Mouse (Mus musculus) hindbrain, embryonic 10.5 days (tissue): ENCODE measurements around the gene Smco2. TPM values are rescaled to one million over a fixed set of nuclear protein-coding genes. Genes with fewer than 3 reads are reported as not detected.
A peak's percentile ranks its signal among the peaks of the same experiment; 100 is the strongest.

Experiments
- DNase-seq: peaks from one replicate; pipeline ENCODE4 v3.0.0-alpha.2; 2017; ENCODE audit warnings: low spot score
- H3K27ac ChIP-seq: fragments of 300-500 bp; sonication (generic); 2 replicates; pipeline ENCODE4 v1.5.1; 2016; ENCODE audit warnings: mild to moderate bottlenecking, moderate library complexity
- H3K27me3 ChIP-seq: fragments of 300-500 bp; sonication (generic); 2 replicates; pipeline ENCODE4 v1.6.1; 2016; ENCODE audit warnings: mild to moderate bottlenecking; ENCODE audit not compliant: poor library complexity, insufficient read depth, severe bottlenecking
- H3K36me3 ChIP-seq: fragments of 300-500 bp; sonication (generic); 2 replicates; pipeline ENCODE4 v1.6.1; 2016; ENCODE audit warnings: mild to moderate bottlenecking, moderate library complexity
- H3K4me1 ChIP-seq: fragments of 300-500 bp; sonication (generic); replicated peaks from 2 replicates; pipeline ENCODE4 v1.6.1; 2016; ENCODE audit warnings: mild to moderate bottlenecking
- H3K4me3 ChIP-seq: fragments of 300-500 bp; sonication (generic); 2 replicates; pipeline ENCODE4 v1.5.1; 2016; ENCODE audit warnings: mild to moderate bottlenecking, moderate library complexity
- H3K9me3 ChIP-seq: fragments of 300-500 bp; sonication (generic); 2 replicates; pipeline ENCODE4 v1.6.1; 2016; ENCODE audit warnings: mild to moderate bottlenecking, moderate library complexity
- WGBS: fragments of 180-500 bp; shearing (Covaris S2); methylation state at CpG from one replicate; pipeline ENCODE4 v1.1.7; 2016; 5-methylcytosine and 5-hydroxymethylcytosine counted together
- polyA plus RNA-seq: library from polyadenylated mRNA; unstranded; fragments of >200 nt; fragmentation: Nextera tagmentation; extraction: Ambion mirVana; gene quantifications from 2 replicates; pipeline ENCODE4 v1.2.1, GENCODE M21; 2016

Smco2 gene
- polyA plus RNA-seq, 1 experiment from 2014 or later, result not detected

GRCm38 (mm10) chr6:146888660-146889490 is 39.0 kb downstream of the Smco2 start:
- H3K4me1 ChIP-seq, result peaks cover 70% of the 10 kb centered on the region
- no peak for DNase-seq

GRCm38 (mm10) chr6:146890215-146890614 is 40.3 kb downstream of the Smco2 start:
- peaks cover 5% of the 10 kb centered on the region; the same call in 1 of the 2 replicates for H3K27me3 ChIP-seq
- no peaks in the 10 kb centered on the region for H3K9me3 ChIP-seq
- no peak for DNase-seq
- H3K36me3 ChIP-seq, result no peaks in the 10 kb centered on the region
- WGBS, result 58% methylated on average over 2 of the region's 2 CpGs
- H3K27ac ChIP-seq, result no peak overlapping the region
- peaks cover 60% of the 10 kb centered on the region for H3K4me1 ChIP-seq
- H3K4me3 ChIP-seq, result peak overlapping the region; percentile 20; the same call in 1 of the 2 replicates

More at GRCm38 (mm10) chr6:146888660-146889490, 39.0 kb downstream of the Smco2 start:
- Histone ChIP-seq H3K4me3 (peak overlapping the region; percentile 82), H3K27me3 (peaks cover 5% of the 10 kb centered on the region; the same call in 1 of the 2 replicates), H3K36me3 (no peaks in the 10 kb centered on the region), H3K9me3 (no peaks in the 10 kb centered on the region), H3K27ac (peak overlapping the region; percentile 93)
- WGBS, result 6% methylated on average over 26 of the region's 26 CpGs

- DNase-seq, result no peak
- Histone ChIP-seq H3K27ac (no peak overlapping the region), H3K4me3 (peak overlapping the region; percentile 23), H3K9me3 (no peaks in the 10 kb centered on the region), H3K27me3 (peaks cover 5% of the 10 kb centered on the region; the same call in 1 of the 2 replicates), H3K4me1 (peaks cover 56% of the 10 kb centered on the region), H3K36me3 (no peaks in the 10 kb centered on the region)
Measured at GRCm38 (mm10) chr6:146890633-146891032, 40.7 kb downstream of the Smco2 start.

- H3K27me3 ChIP-seq, result peaks cover 5% of the 10 kb centered on the region; the same call in 1 of the 2 replicates
- no peak overlapping the region for H3K4me3 ChIP-seq
- no peak for DNase-seq
- no peaks in the 10 kb centered on the region for H3K36me3 ChIP-seq
- no peak overlapping the region for H3K27ac ChIP-seq
- H3K9me3 ChIP-seq, result no peaks in the 10 kb centered on the region
- peaks cover 28% of the 10 kb centered on the region for H3K4me1 ChIP-seq
- WGBS, result 87% methylated on average over 2 of the region's 2 CpGs
Measured at GRCm38 (mm10) chr6:146893890-146894289, 44.0 kb downstream of the Smco2 start.

GRCm38 (mm10) chr6:146898709-146899108 is 48.8 kb downstream of the Smco2 start:
- Histone ChIP-seq H3K36me3 (no peaks in the 10 kb centered on the region; the same call in 1 of the 2 replicates), H3K9me3 (no peaks in the 10 kb centered on the region), H3K4me3 (no peak overlapping the region), H3K27ac (no peak overlapping the region), H3K27me3 (no peaks in the 10 kb centered on the region), H3K4me1 (no peaks in the 10 kb centered on the region)
- WGBS, result 87% methylated on average over 6 of the region's 6 CpGs
- no peak for DNase-seq

GRCm38 (mm10) chr6:146899647-146900046 is 49.7 kb downstream of the Smco2 start:
- H3K4me3 ChIP-seq, result no peak overlapping the region
- DNase-seq, result no peak

GRCm38 (mm10) chr6:146901929-146902328 is 52.0 kb downstream of the Smco2 start:
- WGBS, result 95% methylated on average over 4 of the region's 4 CpGs
- Histone ChIP-seq H3K9me3 (no peaks in the 10 kb centered on the region), H3K4me3 (no peak overlapping the region), H3K27me3 (no peaks in the 10 kb centered on the region), H3K36me3 (no peaks in the 10 kb centered on the region; the same call in 1 of the 2 replicates), H3K4me1 (no peaks in the 10 kb centered on the region), H3K27ac (no peak overlapping the region)
- no peak for DNase-seq

More at GRCm38 (mm10) chr6:146899647-146900046, 49.7 kb downstream of the Smco2 start:
- H3K27me3 ChIP-seq, result no peaks in the 10 kb centered on the region
- no peaks in the 10 kb centered on the region; the same call in 1 of the 2 replicates for H3K36me3 ChIP-seq
- no peaks in the 10 kb centered on the region for H3K4me1 ChIP-seq
- 88% methylated on average over 2 of the region's 2 CpGs for WGBS
- H3K27ac ChIP-seq, result no peak overlapping the region
- no peaks in the 10 kb centered on the region for H3K9me3 ChIP-seq

GRCm38 (mm10) chr6:146903632-146904031 is 53.7 kb downstream of the Smco2 start:
- no peaks in the 10 kb centered on the region; the same call in 1 of the 2 replicates for H3K36me3 ChIP-seq
- no peak for DNase-seq
- H3K4me3 ChIP-seq, result no peak overlapping the region
- WGBS, result 84% methylated on average over 2 of the region's 2 CpGs
- no peak overlapping the region for H3K27ac ChIP-seq
- no peaks in the 10 kb centered on the region for H3K4me1 ChIP-seq
- H3K27me3 ChIP-seq, result no peaks in the 10 kb centered on the region
- H3K9me3 ChIP-seq, result no peaks in the 10 kb centered on the region

GRCm38 (mm10) chr6:146904707-146905106 is 54.8 kb downstream of the Smco2 start:
- H3K4me1 ChIP-seq, result no peaks in the 10 kb centered on the region; the same call in 1 of the 2 replicates
- 88% methylated on average over 3 of the region's 3 CpGs for WGBS

GRCm38 (mm10) chr6:146906000-146906786 is 56.3 kb downstream of the Smco2 start:
- 90% methylated on average over 3 of the region's 3 CpGs for WGBS
- no peak overlapping the region for H3K4me3 ChIP-seq

More at GRCm38 (mm10) chr6:146904707-146905106, 54.8 kb downstream of the Smco2 start:
- Histone ChIP-seq H3K27ac (no peak overlapping the region), H3K36me3 (no peaks in the 10 kb centered on the region; the same call in 1 of the 2 replicates), H3K4me3 (no peak overlapping the region), H3K9me3 (no peaks in the 10 kb centered on the region), H3K27me3 (no peaks in the 10 kb centered on the region)
- DNase-seq, result no peak

GRCm38 (mm10) chr6:146907061-146907794 is 57.3 kb downstream of the Smco2 start:
- no peaks in the 10 kb centered on the region for H3K36me3 ChIP-seq
- no peaks in the 10 kb centered on the region for H3K27me3 ChIP-seq
- no peaks in the 10 kb centered on the region for H3K9me3 ChIP-seq
- WGBS, result 81% methylated on average over 5 of the region's 5 CpGs
- no peak for DNase-seq
- H3K4me3 ChIP-seq, result no peak overlapping the region
- peaks cover 10% of the 10 kb centered on the region for H3K4me1 ChIP-seq
- H3K27ac ChIP-seq, result no peak overlapping the region

More at GRCm38 (mm10) chr6:146906000-146906786, 56.3 kb downstream of the Smco2 start:
- no peak for DNase-seq
- Histone ChIP-seq H3K36me3 (no peaks in the 10 kb centered on the region), H3K27me3 (no peaks in the 10 kb centered on the region), H3K4me1 (no peaks in the 10 kb centered on the region; the same call in 1 of the 2 replicates), H3K27ac (no peak overlapping the region), H3K9me3 (no peaks in the 10 kb centered on the region)

- peaks cover 15% of the 10 kb centered on the region for H3K4me1 ChIP-seq
- H3K4me3 ChIP-seq, result no peak overlapping the region
- DNase-seq, result no peak
- WGBS, result 99% methylated on average over 1 of the region's 1 CpGs
- no peaks in the 10 kb centered on the region for H3K9me3 ChIP-seq
- H3K36me3 ChIP-seq, result no peaks in the 10 kb centered on the region
- no peak overlapping the region for H3K27ac ChIP-seq
- no peaks in the 10 kb centered on the region for H3K27me3 ChIP-seq
Measured at GRCm38 (mm10) chr6:146907795-146908190, 57.9 kb downstream of the Smco2 start.
